Mouse (Mus musculus): ENCODE data around the gene Crocc2. TPM values are rescaled to one million over a fixed set of nuclear protein-coding genes. Genes with fewer than 3 reads are reported as not detected.
A peak's percentile ranks its signal among the peaks of the same experiment; 100 is the strongest.

Crocc2 gene
- polyA plus RNA-seq, 2 experiments = 0.17 to 0.39 TPM

- WGBS = 79% methylated on average over 4 of the region's 4 CpGs
- no peak overlapping the region for H3K4me2 ChIP-seq (replicated peaks; ENCODE audit: low read depth, low read length, severe bottlenecking)
- no peak overlapping the region for H3K9ac ChIP-seq (ENCODE audit: low read depth, low read length, severe bottlenecking)
- H3K4me3 ChIP-seq (replicated peaks; ENCODE audit: low read length) = no peak overlapping the region
- no peaks in the 10 kb centered on the region for H3K27me3 ChIP-seq (ENCODE audit: control insufficient read depth, insufficient read depth, low read length)
- no peaks in the 10 kb centered on the region for H3K9me3 ChIP-seq (ENCODE audit: control insufficient read depth, low read length)
- no peaks in the 10 kb centered on the region for H3K36me3 ChIP-seq (ENCODE audit: control insufficient read depth, insufficient read depth, low read length)
- no peak for TF ChIP-seq POLR2A (IDR thresholded peaks at IDR 0.05; ENCODE audit: borderline replicate concordance, extremely low read depth, insufficient read depth, insufficient read length)
- ATAC-seq (ENCODE audit: low FRiP score, low read depth) (no peak), DNase-seq (ENCODE audit: low spot score) (no peak)
- H3K4me1 ChIP-seq (ENCODE audit: control insufficient read depth, insufficient read depth, low read length) = peaks cover 38% of the 10 kb centered on the region
- H3K27ac ChIP-seq (replicated peaks; ENCODE audit: low read depth, low read length) = no peak overlapping the region
Observed at GRCm38 (mm10) chr1:93207536-93208064, 39.1 kb downstream of the Crocc2 start.

GRCm38 (mm10) chr1:93210213-93210641 is 41.7 kb downstream of the Crocc2 start:
- H3K27ac ChIP-seq (replicated peaks; ENCODE audit: low read depth, low read length) = peak overlapping the region; percentile 73
- DNase-seq (ENCODE audit: low spot score) (peak; percentile 58), ATAC-seq (ENCODE audit: low FRiP score, low read depth) (peak; percentile 54)
- H3K36me3 ChIP-seq (ENCODE audit: control insufficient read depth, insufficient read depth, low read length) = no peaks in the 10 kb centered on the region
- no peak for TF ChIP-seq POLR2A (IDR thresholded peaks at IDR 0.05; ENCODE audit: borderline replicate concordance, extremely low read depth, insufficient read depth, insufficient read length)
- H3K9ac ChIP-seq (ENCODE audit: low read depth, low read length, severe bottlenecking) = no peak overlapping the region
- WGBS = 19% methylated on average over 9 of the region's 9 CpGs
- H3K4me2 ChIP-seq (replicated peaks; ENCODE audit: low read depth, low read length, severe bottlenecking) = no peak overlapping the region
- H3K4me1 ChIP-seq (ENCODE audit: control insufficient read depth, insufficient read depth, low read length) = peaks cover 52% of the 10 kb centered on the region
- H3K9me3 ChIP-seq (ENCODE audit: control insufficient read depth, low read length) = no peaks in the 10 kb centered on the region
- H3K4me3 ChIP-seq (replicated peaks; ENCODE audit: low read length) = no peak overlapping the region
- H3K27me3 ChIP-seq (ENCODE audit: control insufficient read depth, insufficient read depth, low read length) = no peaks in the 10 kb centered on the region

- Histone ChIP-seq H3K27me3 (ENCODE audit: control insufficient read depth, insufficient read depth, low read length) (no peaks in the 10 kb centered on the region), H3K9me3 (ENCODE audit: control insufficient read depth, low read length) (no peaks in the 10 kb centered on the region), H3K27ac (replicated peaks; ENCODE audit: low read depth, low read length) (peak overlapping the region; percentile 73), H3K4me2 (replicated peaks; ENCODE audit: low read depth, low read length, severe bottlenecking) (no peak overlapping the region), H3K36me3 (ENCODE audit: control insufficient read depth, insufficient read depth, low read length) (no peaks in the 10 kb centered on the region), H3K4me1 (ENCODE audit: control insufficient read depth, insufficient read depth, low read length) (peaks cover 59% of the 10 kb centered on the region), H3K4me3 (replicated peaks; ENCODE audit: low read length) (no peak overlapping the region), H3K9ac (ENCODE audit: low read depth, low read length, severe bottlenecking) (no peak overlapping the region)
- DNase-seq (ENCODE audit: low spot score) = no peak
- no peak for TF ChIP-seq POLR2A (IDR thresholded peaks at IDR 0.05; ENCODE audit: borderline replicate concordance, extremely low read depth, insufficient read depth, insufficient read length)
- ATAC-seq (ENCODE audit: low FRiP score, low read depth) = no peak
- WGBS = 71% methylated on average over 11 of the region's 11 CpGs
Observed at GRCm38 (mm10) chr1:93211019-93211418, 42.5 kb downstream of the Crocc2 start.

- WGBS = 47% methylated on average over 10 of the region's 10 CpGs
Observed at GRCm38 (mm10) chr1:93211549-93212220, 43.2 kb downstream of the Crocc2 start.

GRCm38 (mm10) chr1:93212441-93212840 is 43.9 kb downstream of the Crocc2 start:
- Histone ChIP-seq H3K4me3 (replicated peaks; ENCODE audit: low read length) (no peak overlapping the region), H3K27me3 (ENCODE audit: control insufficient read depth, insufficient read depth, low read length) (no peaks in the 10 kb centered on the region), H3K9me3 (ENCODE audit: control insufficient read depth, low read length) (no peaks in the 10 kb centered on the region), H3K4me2 (replicated peaks; ENCODE audit: low read depth, low read length, severe bottlenecking) (no peak overlapping the region), H3K9ac (ENCODE audit: low read depth, low read length, severe bottlenecking) (no peak overlapping the region), H3K36me3 (ENCODE audit: control insufficient read depth, insufficient read depth, low read length) (no peaks in the 10 kb centered on the region), H3K4me1 (ENCODE audit: control insufficient read depth, insufficient read depth, low read length) (peaks cover 67% of the 10 kb centered on the region), H3K27ac (replicated peaks; ENCODE audit: low read depth, low read length) (no peak overlapping the region)
- DNase-seq (ENCODE audit: low spot score) (no peak), ATAC-seq (ENCODE audit: low FRiP score, low read depth) (no peak)
- no peak for TF ChIP-seq POLR2A (IDR thresholded peaks at IDR 0.05; ENCODE audit: borderline replicate concordance, extremely low read depth, insufficient read depth, insufficient read length)
- WGBS = 77% methylated on average over 7 of the region's 7 CpGs

More at GRCm38 (mm10) chr1:93211549-93212220, 43.2 kb downstream of the Crocc2 start:
- TF ChIP-seq POLR2A (IDR thresholded peaks at IDR 0.05; ENCODE audit: borderline replicate concordance, extremely low read depth, insufficient read depth, insufficient read length) = no peak
- Histone ChIP-seq H3K27me3 (ENCODE audit: control insufficient read depth, insufficient read depth, low read length) (no peaks in the 10 kb centered on the region), H3K4me1 (ENCODE audit: control insufficient read depth, insufficient read depth, low read length) (peaks cover 65% of the 10 kb centered on the region), H3K27ac (replicated peaks; ENCODE audit: low read depth, low read length) (peak overlapping the region; percentile 73; the same call in 1 of the 2 replicates), H3K36me3 (ENCODE audit: control insufficient read depth, insufficient read depth, low read length) (no peaks in the 10 kb centered on the region), H3K9ac (ENCODE audit: low read depth, low read length, severe bottlenecking) (no peak overlapping the region), H3K9me3 (ENCODE audit: control insufficient read depth, low read length) (no peaks in the 10 kb centered on the region), H3K4me3 (replicated peaks; ENCODE audit: low read length) (no peak overlapping the region), H3K4me2 (replicated peaks; ENCODE audit: low read depth, low read length, severe bottlenecking) (no peak overlapping the region)
- DNase-seq (ENCODE audit: low spot score) = peak; percentile 25
- ATAC-seq (ENCODE audit: low FRiP score, low read depth) = no peak

All from limb, embryonic 14.5 days (tissue).